Mouse (Mus musculus): ENCODE data around the gene Npw. TPM values are rescaled to one million over a fixed set of nuclear protein-coding genes. Genes with fewer than 3 reads are reported as not detected.

The Npw gene
- polyA plus RNA-seq, 1 experiment from 2014 or later = not detected

DNA sequence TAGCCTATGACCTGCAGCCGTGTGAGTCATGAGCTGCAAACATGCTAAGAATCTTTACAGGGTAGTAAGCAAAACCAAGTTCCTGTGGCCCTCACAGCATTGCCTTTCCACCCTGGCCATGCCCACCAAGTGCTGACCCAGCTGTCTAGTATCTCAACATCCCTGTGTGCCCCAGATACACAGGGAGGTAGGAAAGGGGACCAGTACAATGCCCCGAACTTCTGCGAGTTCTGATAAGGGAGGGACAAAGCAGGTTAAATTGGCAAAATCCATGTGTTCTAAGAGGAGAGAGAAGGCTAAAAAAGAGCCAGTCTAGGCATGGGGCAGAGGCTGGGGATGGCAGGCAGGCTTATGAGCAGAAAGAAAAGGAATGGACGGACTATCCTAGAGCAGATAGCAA, 49.9 kb downstream of the Npw start:
- no peak for TF ChIP-seq CTCF (IDR thresholded peaks at IDR 0.05)
- CTCF ChIA-PET = no interaction called here
- DNase-seq (ENCODE audit: low read depth, low spot score) (no peak), ATAC-seq (no peak)
- POLR2A ChIA-PET = no interaction called here
- in situ Hi-C loops (cut with MboI; ENCODE audit: low pct_unique_long_range_greater_than_20kb) = no loop called here
- no peaks in the 10 kb centered on the region for H3K27me3 ChIP-seq

Other genes with a start within 250 kb of the Npw start
- 98.5 TPM for gene Rnps1, start 243.9 kb downstream of the Npw start, polyA plus RNA-seq (2021)
- 106 TPM for gene Eci1, start 231.8 kb downstream of the Npw start, polyA plus RNA-seq (2021)
- 3.5 TPM for gene Dnase1l2, start 215.4 kb downstream of the Npw start, polyA plus RNA-seq (2021)
- 36.9 TPM for gene E4f1, start 188.1 kb downstream of the Npw start, polyA plus RNA-seq (2021)
- gene Pgp, start 188.1 kb downstream of the Npw start, polyA plus RNA-seq (2021) = 41.3 TPM
- 0.06 TPM for gene Bricd5, start 184.6 kb downstream of the Npw start, polyA plus RNA-seq (2021)
- 23.1 TPM for gene Mlst8, start 179.4 kb downstream of the Npw start, polyA plus RNA-seq (2021)
- 1.0 TPM for gene Caskin1, start 169.9 kb downstream of the Npw start, polyA plus RNA-seq (2021)
- gene Traf7, start 130.5 kb downstream of the Npw start, polyA plus RNA-seq (2021) = 154 TPM
- 0.40 TPM for gene Rab26, start 124.2 kb downstream of the Npw start, polyA plus RNA-seq (2021)
- gene Pkd1, start 108.6 kb downstream of the Npw start, polyA plus RNA-seq (2021) = 41.0 TPM
- gene Tsc2, start 25.8 kb downstream of the Npw start, polyA plus RNA-seq (2021) = 93.5 TPM
- 33.4 TPM for gene Nthl1, start 25.8 kb downstream of the Npw start, polyA plus RNA-seq (2021)
- 32.3 TPM for gene Slc9a3r2, start 8.1 kb downstream of the Npw start, polyA plus RNA-seq (2021)
- gene Zfp598, start 11.2 kb upstream of the Npw start, polyA plus RNA-seq (2021) = 48.0 TPM
- gene Syngr3, start 31.5 kb upstream of the Npw start, polyA plus RNA-seq (2021) = 2.7 TPM
- gene Gfer, start 37.7 kb upstream of the Npw start, polyA plus RNA-seq (2021) = 47.6 TPM
- 2.4 TPM for gene Noxo1, start 37.8 kb upstream of the Npw start, polyA plus RNA-seq (2021)
- 66.1 TPM for gene Tbl3, start 49.2 kb upstream of the Npw start, polyA plus RNA-seq (2021)
- 0.08 TPM for gene Rnf151, start 59.6 kb upstream of the Npw start, polyA plus RNA-seq (2021)
- gene Rps2, start 59.7 kb upstream of the Npw start, polyA plus RNA-seq (2021) = 1,141 TPM
- gene Ndufb10, start 66.0 kb upstream of the Npw start, polyA plus RNA-seq (2021) = 362 TPM
- 0.15 TPM for gene Rpl3l, start 69.4 kb upstream of the Npw start, polyA plus RNA-seq (2021)
- gene Msrb1, start 78.2 kb upstream of the Npw start, polyA plus RNA-seq (2021) = 100 TPM
- 2.9 TPM for gene Hs3st6, start 94.5 kb upstream of the Npw start, polyA plus RNA-seq (2021)
- gene Meiob, start 145.8 kb upstream of the Npw start, polyA plus RNA-seq (2021) = 0.09 TPM
- 116 TPM for gene Hagh, start 181.7 kb upstream of the Npw start, polyA plus RNA-seq (2021)
- 41.2 TPM for gene Fahd1, start 191.9 kb upstream of the Npw start, polyA plus RNA-seq (2021)
- gene Igfals, start 207.5 kb upstream of the Npw start, polyA plus RNA-seq (2021) = 0.12 TPM
- 49.8 TPM for gene Nubp2, start 227.9 kb upstream of the Npw start, polyA plus RNA-seq (2021)
- gene Spsb3, start 228.2 kb upstream of the Npw start, polyA plus RNA-seq (2021) = 32.4 TPM
- gene Eme2, start 236.6 kb upstream of the Npw start, polyA plus RNA-seq (2021) = 21.4 TPM
- 115 TPM for gene Mrps34, start 236.7 kb upstream of the Npw start, polyA plus RNA-seq (2021)
- gene Nme3, start 238.0 kb upstream of the Npw start, polyA plus RNA-seq (2021) = 39.8 TPM